Mouse (Mus musculus): Measurements from ENCODE around the gene Gm20518.
A peak's percentile ranks its signal among the peaks of the same experiment; 100 is the strongest.

Gene Gm20518

GRCm38 (mm10) chr16:17891567-17891959 is at the start of gene Gm20518:
Gene Gm20518 (minus strand): TSS chr16:17891671.
- peak; percentile 95 for DNase-seq (ENCODE audit: low read depth, low spot score)

- no peak for DNase-seq (ENCODE audit: low read depth, low spot score)
Observed at GRCm38 (mm10) chr16:17939255-17939751, 47.8 kb upstream of the Gm20518 start.

GRCm38 (mm10) chr16:17938821-17939220 is 47.4 kb upstream of the Gm20518 start:
- DNase-seq (ENCODE audit: low read depth, low spot score), result no peak

GRCm38 (mm10) chr16:17938187-17938586 is 46.7 kb upstream of the Gm20518 start:
- no peak for DNase-seq (ENCODE audit: low read depth, low spot score)

GRCm38 (mm10) chr16:17936776-17937175 is 45.3 kb upstream of the Gm20518 start:
- no peak for DNase-seq (ENCODE audit: low read depth, low spot score)

- DNase-seq (ENCODE audit: low read depth, low spot score), result no peak
Observed at GRCm38 (mm10) chr16:17934445-17934910, 43.0 kb upstream of the Gm20518 start.

- DNase-seq (ENCODE audit: low read depth, low spot score), result no peak
Observed at GRCm38 (mm10) chr16:17933594-17934444, 42.3 kb upstream of the Gm20518 start.

GRCm38 (mm10) chr16:17931906-17932460 is 40.5 kb upstream of the Gm20518 start:
- DNase-seq (ENCODE audit: low read depth, low spot score), result no peak

- DNase-seq (ENCODE audit: low read depth, low spot score), result no peak
Observed at GRCm38 (mm10) chr16:17929631-17930030, 38.2 kb upstream of the Gm20518 start.

GRCm38 (mm10) chr16:17929211-17929610 is 37.7 kb upstream of the Gm20518 start:
- DNase-seq (ENCODE audit: low read depth, low spot score), result no peak

- DNase-seq (ENCODE audit: low read depth, low spot score), result peak; percentile 52
Observed at GRCm38 (mm10) chr16:17928627-17929104, 37.2 kb upstream of the Gm20518 start.

GRCm38 (mm10) chr16:17928087-17928580 is 36.7 kb upstream of the Gm20518 start, which contains the start of gene Slc25a1:
Gene Slc25a1 (minus strand): TSS chr16:17928219.
- no peak for DNase-seq (ENCODE audit: low read depth, low spot score)

- no peak for DNase-seq (ENCODE audit: low read depth, low spot score)
Observed at GRCm38 (mm10) chr16:17927351-17928082, 36.0 kb upstream of the Gm20518 start.

- no peak for DNase-seq (ENCODE audit: low read depth, low spot score)
Observed at GRCm38 (mm10) chr16:17922163-17922538, 30.7 kb upstream of the Gm20518 start.

GRCm38 (mm10) chr16:17921325-17922162 is 30.1 kb upstream of the Gm20518 start:
- DNase-seq (ENCODE audit: low read depth, low spot score), result peak; percentile 98

GRCm38 (mm10) chr16:17920586-17920985 is 29.1 kb upstream of the Gm20518 start:
- DNase-seq (ENCODE audit: low read depth, low spot score), result no peak

GRCm38 (mm10) chr16:17914307-17915249 is 23.1 kb upstream of the Gm20518 start, which contains the start of gene Gsc2:
Gene Gsc2 (minus strand): TSS chr16:17915059.
- DNase-seq (ENCODE audit: low read depth, low spot score), result no peak

- DNase-seq (ENCODE audit: low read depth, low spot score), result peak; percentile 94
Observed at GRCm38 (mm10) chr16:17911052-17911595, 19.7 kb upstream of the Gm20518 start, which contains the start of gene Ess2. Gene Ess2 (minus strand): TSS chr16:17911348.

GRCm38 (mm10) chr16:17898462-17898861 is 7.0 kb upstream of the Gm20518 start, which contains the start of the genes Dgcr2 and Tssk2:
Gene Dgcr2 (minus strand): TSS chr16:17898562.
Gene Tssk2 (plus strand): TSS chr16:17898637.
- no peak for DNase-seq (ENCODE audit: low read depth, low spot score)

Data from skeletal muscle tissue, adult 2 months (tissue).